Mouse (Mus musculus) 3134 (cell line): ENCODE measurements at regions not wholly inside any gene's neighbourhood (a gene's known extent, or its start where the extent isn't known, plus 50 kb on each side); places are given as distances from the start of the nearest gene placed in this dataset.

Experiments
- DNase-seq: peaks from one replicate; pipeline ENCODE4 v3.0.0-alpha.2; 2011; ENCODE audit warnings: low spot score; ENCODE audit not compliant: insufficient read length; ENCODE audit errors: extremely low read depth

GRCm38 (mm10) chr13:20661243-20661642 lies 132.7 kb upstream of the Aoah start:
- DNase-seq = no peak

DNA sequence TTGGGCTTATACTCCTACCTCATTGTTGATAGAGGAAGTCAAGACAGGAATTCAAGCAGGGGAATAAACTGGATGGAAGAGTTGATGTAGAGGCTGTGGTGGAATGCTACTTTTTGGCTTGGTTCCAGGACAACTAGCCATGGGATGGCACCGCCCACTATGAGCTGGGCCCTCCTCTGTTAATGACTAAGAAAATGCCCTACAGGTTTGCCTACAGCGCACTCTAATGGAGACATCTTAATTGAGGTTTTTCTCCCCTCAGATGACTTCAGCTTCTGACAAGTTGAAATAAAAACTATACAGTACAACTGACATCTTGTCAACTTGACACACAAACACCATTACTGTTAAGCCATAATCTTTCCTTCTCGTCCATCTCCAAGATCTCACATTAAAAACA lies 115.2 kb upstream of the Aoah start:
- peak; percentile 0 for DNase-seq

DNA sequence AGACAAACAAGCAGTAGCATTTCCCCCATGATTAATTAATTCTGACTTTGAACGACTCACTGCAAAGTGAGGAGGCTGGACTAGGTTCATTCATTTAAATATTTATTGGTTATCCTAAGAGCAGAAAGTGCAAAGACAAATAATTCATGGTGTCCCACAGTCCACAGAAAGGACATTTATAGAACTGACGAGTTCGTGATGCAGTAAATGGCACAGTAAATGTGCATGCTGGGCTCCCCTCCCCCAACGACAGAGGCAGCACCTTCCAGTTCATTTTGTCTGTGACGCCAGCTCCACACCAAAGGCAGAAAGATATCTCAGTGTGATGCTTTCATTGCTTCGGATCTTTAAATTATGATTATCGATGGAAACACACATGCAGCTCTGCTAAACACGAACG lies 107.0 kb upstream of the Aoah start:
- no peak for DNase-seq

- no peak for DNase-seq
These were observed 106.5 kb upstream of the Aoah start for GRCm38 (mm10) chr13:20687453-20687852.

DNA sequence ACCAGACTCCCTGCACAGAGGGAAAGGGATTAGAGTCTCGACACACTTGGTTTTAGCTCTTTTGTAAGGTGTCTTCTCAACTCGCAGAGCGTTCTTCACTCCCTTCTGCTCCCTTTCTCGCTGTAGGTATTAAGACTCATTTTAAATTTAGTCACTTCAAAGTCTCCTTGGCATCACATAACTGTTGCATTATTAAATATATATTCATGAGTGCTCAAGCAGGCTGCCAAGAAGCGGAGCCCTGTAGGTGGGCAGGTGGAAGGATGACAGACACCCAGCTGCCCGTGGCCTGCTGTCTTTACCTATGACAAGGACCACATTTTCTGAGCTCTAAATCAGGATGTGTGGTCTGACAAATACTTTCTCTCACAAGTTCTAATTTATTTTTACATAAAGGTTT lies 82.4 kb upstream of the Aoah start:
- DNase-seq = no peak

DNA sequence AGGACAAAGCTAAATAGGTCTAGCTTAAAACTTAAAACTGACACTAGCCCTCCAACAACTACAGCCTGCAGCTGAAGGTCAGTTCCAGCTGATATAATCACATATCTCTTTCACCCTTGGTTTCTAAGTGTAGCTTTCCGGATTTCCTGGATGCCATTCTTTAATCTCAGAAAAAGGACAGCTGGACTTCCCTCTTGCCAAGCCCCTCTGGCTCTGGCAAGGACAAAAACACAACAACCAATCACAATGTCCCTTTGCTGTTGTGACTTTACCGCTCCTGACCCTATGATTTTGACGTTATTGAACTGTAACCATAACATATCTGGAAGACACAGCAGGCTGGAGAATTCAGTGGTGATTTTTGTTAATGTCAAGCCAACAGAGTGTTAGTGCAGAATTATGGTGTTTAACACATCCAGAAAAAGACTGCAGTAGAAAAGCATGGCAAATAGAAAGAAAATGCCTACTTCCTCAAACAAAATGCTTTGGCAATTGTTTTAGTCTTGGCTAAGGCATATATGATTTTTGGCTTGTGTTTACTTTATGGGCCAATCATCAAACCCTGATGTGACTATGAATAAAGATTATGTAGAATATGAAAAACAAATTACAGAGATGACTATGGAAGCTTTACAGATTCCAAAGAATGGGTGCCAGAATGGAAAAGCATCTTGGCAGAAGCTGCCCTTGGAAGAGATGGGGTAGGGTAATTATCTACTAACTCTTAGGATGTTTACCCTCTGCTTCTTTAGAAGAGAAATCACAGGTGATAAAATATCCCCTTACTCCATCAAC lies 70.4 kb upstream of the Aoah start:
- no peak for DNase-seq

GRCm38 (mm10) chr13:20724419-20724818 lies 69.5 kb upstream of the Aoah start:
- no peak for DNase-seq

DNA sequence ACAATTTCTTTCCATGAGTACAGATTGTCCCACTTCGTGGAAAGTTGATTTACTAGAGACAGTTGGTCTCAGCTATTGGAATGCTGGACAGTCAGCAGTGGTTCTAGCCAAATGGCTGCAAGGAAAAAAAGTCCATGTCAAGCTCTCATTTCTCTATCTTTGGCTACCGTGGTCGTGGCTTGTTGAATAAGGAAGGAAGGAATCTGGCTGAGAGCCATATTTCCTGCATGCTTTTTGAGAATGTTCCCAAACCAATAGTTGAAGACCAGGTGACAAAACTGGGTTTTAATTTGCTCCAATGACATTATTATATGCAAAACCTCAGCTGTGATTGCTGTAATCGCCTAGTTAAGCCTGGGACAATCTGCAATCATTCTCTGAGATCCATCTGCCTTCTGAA lies 68.4 kb upstream of the Aoah start:
- DNase-seq = no peak

DNA sequence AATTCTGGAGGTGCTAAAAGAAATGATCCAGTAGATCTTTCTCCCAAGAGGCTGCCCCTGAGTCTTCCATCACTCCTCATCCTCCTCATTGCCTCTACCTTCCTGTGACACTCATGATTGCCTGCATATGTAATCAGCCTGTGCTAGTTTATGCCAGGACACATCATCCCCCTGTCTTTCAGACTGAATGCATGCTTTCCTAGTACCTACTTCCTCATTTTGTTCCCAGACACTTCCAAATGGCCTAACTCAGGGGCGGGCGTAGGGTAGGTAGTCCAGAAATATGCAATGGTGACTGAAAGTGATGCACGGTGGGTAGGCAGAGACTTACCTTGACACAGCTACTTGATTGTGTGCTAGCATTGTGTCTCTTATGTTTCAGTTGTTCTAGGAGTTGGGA lies 65.8 kb upstream of the Aoah start:
- DNase-seq = no peak

DNA sequence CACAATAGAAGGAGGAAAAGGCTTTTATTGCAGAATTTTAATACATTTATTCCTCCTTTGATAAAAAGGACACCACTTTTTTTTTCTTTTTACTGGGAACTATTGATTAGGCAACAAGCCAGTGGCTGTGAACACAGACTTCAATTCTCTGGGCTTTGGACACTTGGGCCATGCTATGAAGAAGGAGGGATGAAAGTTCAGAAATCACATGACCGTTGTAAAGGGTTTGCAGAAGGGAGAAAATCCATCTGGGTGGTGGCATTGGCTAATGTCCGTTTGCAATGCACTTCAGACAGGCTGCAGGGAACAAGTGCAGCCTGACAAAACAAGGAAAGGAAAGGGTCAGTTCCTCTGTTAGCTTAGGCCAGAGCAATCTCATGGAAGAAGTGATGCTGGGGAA lies 60.9 kb upstream of the Aoah start:
- DNase-seq = no peak

- no peak for DNase-seq
These were observed 59.6 kb upstream of the Aoah start for GRCm38 (mm10) chr13:20734283-20734682.

GRCm38 (mm10) chr13:20736609-20737008 lies 57.3 kb upstream of the Aoah start:
- DNase-seq = no peak
